Mouse (Mus musculus) limb, embryonic 14.5 days (tissue): ENCODE measurements at regions not wholly inside any gene's neighbourhood (a gene's known extent, or its start where the extent isn't known, plus 50 kb on each side); places are given as distances from the start of the nearest gene placed in this dataset.

Experiments used
- ATAC-seq: fragments of 200-750 bp; cut with Nextera tagmentation; 2 replicates; pipeline ENCODE4 v1.8.0; 2017; ENCODE audit warnings: low read depth, moderate number of reproducible peaks, moderate TSS enrichment; ENCODE audit not compliant: low FRiP score
- DNase-seq: peaks from one replicate; pipeline ENCODE4 v3.0.0-alpha.2; 2015; ENCODE audit warnings: low spot score
- H3K27ac ChIP-seq: fragments of 300-500 bp; sonication (generic); replicated peaks from 2 replicates; pipeline ENCODE4 v1.5.1; 2014; ENCODE audit warnings: low read depth, mild to moderate bottlenecking, low read length, moderate library complexity, mixed read lengths
- H3K27me3 ChIP-seq: fragments of 300-500 bp; sonication (generic); 2 replicates; pipeline ENCODE4 v1.6.1; 2014; ENCODE audit warnings: low read length, mixed read lengths; ENCODE audit not compliant: control insufficient read depth, insufficient read depth
- H3K36me3 ChIP-seq: fragments of 300-500 bp; sonication (generic); 2 replicates; pipeline ENCODE4 v1.6.1; 2014; ENCODE audit warnings: mild to moderate bottlenecking, low read length, moderate library complexity, mixed read lengths; ENCODE audit not compliant: control insufficient read depth, insufficient read depth
- H3K4me1 ChIP-seq: fragments of 300-500 bp; sonication (generic); 2 replicates; pipeline ENCODE4 v1.6.1; 2014; ENCODE audit warnings: antibody characterized with exemption, low read length, mixed read lengths; ENCODE audit not compliant: control insufficient read depth, insufficient read depth
- H3K4me2 ChIP-seq: fragments of 300-500 bp; sonication (generic); replicated peaks from 2 replicates; pipeline ENCODE4 v1.6.1; 2014; ENCODE audit warnings: low read depth, mild to moderate bottlenecking, low read length, moderate library complexity; ENCODE audit not compliant: severe bottlenecking
- H3K4me3 ChIP-seq: fragments of 300-500 bp; sonication (generic); replicated peaks from 2 replicates; pipeline ENCODE4 v1.5.1; 2014; ENCODE audit warnings: low read length
- H3K9ac ChIP-seq: fragments of 300-500 bp; sonication (generic); 2 replicates; pipeline ENCODE4 v1.6.1; 2014; ENCODE audit warnings: mild to moderate bottlenecking, low read depth, low read length, moderate library complexity; ENCODE audit not compliant: severe bottlenecking
- H3K9me3 ChIP-seq: fragments of 300-500 bp; sonication (generic); 2 replicates; pipeline ENCODE4 v1.6.1; 2016; ENCODE audit warnings: low read length; ENCODE audit not compliant: control insufficient read depth
- POLR2A ChIP-seq: fragments of 200-500 bp; IDR thresholded peaks from 2 replicates; pipeline ENCODE4 v1.8.0; 2012; ENCODE audit warnings: inconsistent platforms, mild to moderate bottlenecking, moderate library complexity, borderline replicate concordance; ENCODE audit not compliant: insufficient read depth, insufficient read length; ENCODE audit errors: extremely low read depth
- WGBS: fragments of 180-500 bp; shearing (Covaris S2); extraction: QIAGEN DNeasy Blood & Tissue Kit; methylation state at CpG from one replicate; pipeline ENCODE4 v1.1.7; 2014; 5-methylcytosine and 5-hydroxymethylcytosine counted together

DNA sequence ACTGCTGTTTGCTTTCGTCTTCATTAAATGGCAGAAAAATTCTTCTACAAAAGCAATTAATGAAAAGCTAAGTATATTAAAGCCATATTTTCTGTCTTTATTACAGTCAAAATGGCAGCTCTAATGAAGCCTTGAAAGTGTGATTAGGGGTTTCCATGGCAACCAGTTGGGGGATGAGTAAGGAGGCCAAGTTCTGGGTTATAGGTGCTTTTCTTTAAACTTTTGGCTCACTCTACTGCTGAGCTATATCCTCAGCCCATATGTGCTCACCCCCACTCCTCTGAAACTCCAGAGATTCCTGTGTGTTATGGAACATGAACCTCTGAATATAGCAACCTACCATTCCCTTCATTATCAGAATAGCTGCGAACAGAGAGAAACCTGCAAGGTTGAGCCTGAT, 240.9 kb upstream of the S100g start:
- TF ChIP-seq POLR2A: no peak
- H3K27me3 ChIP-seq: no peaks in the 10 kb centered on the region

GRCm38 (mm10) chrX:163203446-163203845, 239.0 kb upstream of the S100g start:
- no peak for DNase-seq
- Histone ChIP-seq H3K9ac (no peak overlapping the region), H3K27me3 (no peaks in the 10 kb centered on the region), H3K9me3 (no peaks in the 10 kb centered on the region), H3K4me3 (no peak overlapping the region), H3K4me1 (no peaks in the 10 kb centered on the region), H3K36me3 (no peaks in the 10 kb centered on the region), H3K27ac (no peak overlapping the region), H3K4me2 (no peak overlapping the region)
- TF ChIP-seq POLR2A: no peak
- no peak for ATAC-seq
- WGBS: 89% methylated on average over 1 of the region's 1 CpGs

More for the DNA sequence above, 240.9 kb upstream of the S100g start:
- WGBS: 86% methylated on average over 2 of the region's 2 CpGs
- no peaks in the 10 kb centered on the region for H3K4me1 ChIP-seq
- no peaks in the 10 kb centered on the region for H3K9me3 ChIP-seq
- no peak overlapping the region for H3K9ac ChIP-seq
- no peaks in the 10 kb centered on the region for H3K36me3 ChIP-seq
- ATAC-seq (no peak), DNase-seq (no peak)
- H3K4me3 ChIP-seq: no peak overlapping the region
- no peak overlapping the region for H3K27ac ChIP-seq
- no peak overlapping the region for H3K4me2 ChIP-seq

DNA sequence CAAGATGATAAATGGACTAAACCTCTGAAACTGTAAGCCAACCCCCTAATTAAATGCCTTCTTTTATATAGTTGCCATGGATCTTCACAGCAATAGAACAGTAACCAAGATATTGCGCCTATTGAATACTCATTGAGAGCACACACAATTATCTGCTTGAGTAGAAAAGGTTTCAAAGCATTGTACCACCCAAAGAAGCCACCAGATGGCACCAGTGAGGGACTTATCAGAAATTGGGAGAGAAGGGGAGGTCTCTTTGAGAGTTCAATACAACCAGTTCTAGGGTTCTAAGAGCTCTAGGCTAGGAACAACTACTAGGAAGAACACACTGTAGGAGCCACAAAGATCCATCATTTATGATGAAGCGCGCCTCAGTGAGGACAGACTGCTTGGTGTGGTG, 217.2 kb upstream of the S100g start:
- no peaks in the 10 kb centered on the region for H3K27me3 ChIP-seq
- no peak for ATAC-seq
- 98% methylated on average over 3 of the region's 3 CpGs for WGBS
- no peaks in the 10 kb centered on the region for H3K36me3 ChIP-seq
- H3K9ac ChIP-seq: no peak overlapping the region
- no peak overlapping the region for H3K4me2 ChIP-seq
- no peaks in the 10 kb centered on the region for H3K4me1 ChIP-seq
- H3K4me3 ChIP-seq: no peak overlapping the region
- no peak for TF ChIP-seq POLR2A
- no peak overlapping the region for H3K27ac ChIP-seq
- no peaks in the 10 kb centered on the region for H3K9me3 ChIP-seq
- DNase-seq: no peak

GRCm38 (mm10) chrX:163164810-163165209, 200.4 kb upstream of the S100g start:
- no peak overlapping the region for H3K4me2 ChIP-seq
- WGBS: 87% methylated on average over 2 of the region's 2 CpGs
- H3K27ac ChIP-seq: no peak overlapping the region
- H3K4me3 ChIP-seq: no peak overlapping the region
- H3K36me3 ChIP-seq: no peaks in the 10 kb centered on the region
- no peaks in the 10 kb centered on the region for H3K4me1 ChIP-seq
- ATAC-seq (no peak), DNase-seq (no peak)
- no peak for TF ChIP-seq POLR2A
- no peaks in the 10 kb centered on the region for H3K9me3 ChIP-seq
- no peak overlapping the region for H3K9ac ChIP-seq
- no peaks in the 10 kb centered on the region for H3K27me3 ChIP-seq

DNA sequence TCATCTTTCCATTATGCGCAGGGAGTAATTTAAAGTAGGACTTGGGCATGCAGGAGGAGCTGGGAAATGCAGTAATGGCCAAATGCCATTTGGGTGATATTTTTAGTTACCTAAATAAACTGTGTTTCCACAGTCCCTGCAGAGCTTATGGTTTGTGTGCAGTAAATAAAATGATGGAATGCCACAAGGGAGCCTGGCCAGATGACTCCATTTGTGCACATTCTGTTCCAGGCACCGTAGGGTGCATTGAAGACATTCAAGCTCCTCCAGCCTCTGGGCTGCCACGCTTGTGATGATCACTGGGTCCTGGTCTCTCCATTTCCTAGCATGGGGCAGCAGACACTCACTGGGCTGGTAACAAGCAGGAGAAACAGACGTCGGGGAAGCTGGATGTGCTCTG, 190.9 kb upstream of the S100g start:
- WGBS: 59% methylated on average over 5 of the region's 5 CpGs
- ATAC-seq (no peak), DNase-seq (no peak)
- Histone ChIP-seq H3K4me1 (no peaks in the 10 kb centered on the region), H3K4me2 (no peak overlapping the region), H3K27me3 (no peaks in the 10 kb centered on the region), H3K4me3 (no peak overlapping the region), H3K27ac (no peak overlapping the region), H3K9me3 (no peaks in the 10 kb centered on the region), H3K9ac (no peak overlapping the region), H3K36me3 (no peaks in the 10 kb centered on the region)
- TF ChIP-seq POLR2A: no peak

DNA sequence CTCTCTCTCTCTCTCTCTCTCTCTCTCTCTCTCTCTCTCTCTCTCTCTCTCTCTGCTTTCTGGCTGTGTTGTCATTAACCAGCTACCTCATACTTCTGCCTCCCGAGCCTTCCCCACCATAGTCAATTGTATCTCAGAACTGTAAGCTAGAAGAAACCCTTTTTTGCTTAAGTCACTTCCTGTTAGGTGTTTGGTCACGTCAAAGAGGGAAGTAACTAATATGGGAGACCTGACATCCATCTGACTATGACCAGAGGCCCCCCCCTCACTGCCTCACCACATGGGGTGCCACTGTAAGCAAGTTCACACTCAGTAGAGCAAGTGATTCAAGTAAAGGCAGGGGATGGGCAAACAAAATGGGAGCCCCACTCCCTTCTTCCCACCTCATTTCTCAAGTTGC, 187.6 kb upstream of the S100g start:
- no peak for TF ChIP-seq POLR2A
- H3K9ac ChIP-seq: no peak overlapping the region
- H3K36me3 ChIP-seq: no peaks in the 10 kb centered on the region
- 68% methylated on average over 2 of the region's 2 CpGs for WGBS
- H3K4me3 ChIP-seq: no peak overlapping the region
- H3K27ac ChIP-seq: no peak overlapping the region
- no peaks in the 10 kb centered on the region for H3K4me1 ChIP-seq
- DNase-seq (no peak), ATAC-seq (no peak)
- H3K27me3 ChIP-seq: no peaks in the 10 kb centered on the region
- H3K9me3 ChIP-seq: no peaks in the 10 kb centered on the region
- no peak overlapping the region for H3K4me2 ChIP-seq
